Mouse (Mus musculus): Measurements from ENCODE around the gene Gys1. TPM values are rescaled to one million over a fixed set of nuclear protein-coding genes. Genes with fewer than 3 reads are reported as not detected.

The Gys1 gene
- polyA plus RNA-seq, 1 experiment: 12.4 TPM

DNA sequence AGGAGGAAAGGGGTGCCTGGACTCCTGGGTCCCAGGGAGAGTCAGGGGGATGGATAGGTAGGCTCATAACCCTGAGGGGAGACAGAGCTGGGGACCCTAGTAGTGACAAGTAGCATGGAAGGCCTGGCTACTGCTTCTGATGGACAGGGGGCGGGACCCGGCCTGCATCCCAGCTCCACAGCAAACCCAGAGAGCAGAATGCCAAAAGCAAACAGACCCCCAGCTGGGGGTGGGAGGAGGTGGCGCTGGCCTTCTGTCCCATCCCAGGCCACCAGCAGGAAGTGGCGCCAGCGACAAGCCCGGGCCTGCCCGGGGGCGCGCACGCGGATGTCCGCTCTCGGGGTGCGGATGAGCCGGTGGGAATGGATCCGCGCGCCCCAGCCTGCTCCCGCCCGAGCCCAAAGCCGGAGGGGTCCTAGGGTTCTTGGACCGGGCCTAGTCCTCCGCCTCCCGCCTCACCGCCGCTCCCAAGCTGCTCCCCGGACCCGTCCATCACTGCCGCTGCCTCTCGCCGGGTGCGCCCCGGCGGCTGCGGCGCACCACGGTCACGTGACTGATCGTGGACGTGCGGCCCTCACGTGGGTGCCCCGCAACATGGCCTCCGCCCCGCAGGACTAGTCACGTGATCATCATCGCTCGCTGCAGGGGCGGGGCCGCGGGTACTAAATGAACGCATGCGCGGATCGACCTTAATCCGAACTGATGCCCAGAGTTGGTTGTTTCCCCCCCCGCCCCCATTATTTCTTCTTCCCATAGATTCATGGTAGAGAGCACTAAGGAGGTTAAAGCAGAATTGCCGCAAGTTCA is 31.8 kb downstream of the Gys1 start, which contains the start of gene Bax:
Bax (minus strand) TSS at position 616 of the 807 bp plus-strand sequence.
- no peaks in the 10 kb centered on the region for H3K27me3 ChIP-seq (ENCODE audit: control insufficient read depth, insufficient read depth, low read length)
- peaks cover 7% of the 10 kb centered on the region for H3K4me1 ChIP-seq (ENCODE audit: control insufficient read depth, insufficient read depth, insufficient read length)
- H3K27ac ChIP-seq (ENCODE audit: insufficient read depth, low read length): peak within 1 kb of the TSS; percentile 79
- peaks cover 17% of the 10 kb centered on the region for H3K36me3 ChIP-seq (ENCODE audit: control insufficient read depth, insufficient read depth, low read length)
- WGBS: 1% methylated on average over 58 of the region's 58 CpGs
- peak; percentile 89 to 94 for DNase-seq (ENCODE audit: low read depth in 1 of 2, low spot score in 2 of 2)
- peak within 1 kb of the TSS; percentile 90 for H3K4me3 ChIP-seq (ENCODE audit: extremely low read depth, insufficient read depth, insufficient read length)
- TF ChIP-seq POLR2A (IDR thresholded peaks at IDR 0.05; ENCODE audit: low read depth, low read length) (peak; percentile 88), CTCF (IDR thresholded peaks at IDR 0.05; ENCODE audit: extremely low read depth, insufficient read depth, insufficient read length, insufficient replicate concordance) (no peak)

DNA sequence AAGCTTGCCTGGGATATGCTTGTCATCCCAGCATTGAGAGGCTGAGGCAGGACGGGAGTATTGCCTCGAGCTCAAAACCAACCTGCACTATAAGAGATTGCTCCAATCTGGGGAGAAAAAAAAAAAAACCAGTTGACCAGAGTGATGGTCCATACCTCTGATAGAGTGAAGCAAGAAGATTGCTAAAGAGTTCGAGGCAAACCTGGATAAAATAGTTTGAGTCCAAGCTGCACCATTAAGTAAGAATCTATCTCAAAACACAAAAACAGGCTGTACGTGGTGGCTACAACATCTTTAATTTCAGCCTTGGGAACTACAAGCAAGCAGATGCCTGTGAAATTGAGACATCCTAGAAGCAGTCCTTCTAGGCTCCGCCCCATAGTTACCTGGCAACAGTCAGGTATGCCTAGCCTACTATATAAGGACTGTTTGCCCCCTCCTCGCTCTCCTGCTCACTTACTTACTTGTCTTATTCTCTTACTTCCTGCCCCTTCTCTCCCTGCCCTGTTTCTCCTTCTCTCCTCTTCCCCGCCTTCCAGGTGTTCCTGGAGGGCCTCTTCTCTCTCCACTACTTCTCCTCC is 32.5 kb downstream of the Gys1 start:
- DNase-seq (ENCODE audit: low read depth in 1 of 2, low spot score in 2 of 2): no peak
- H3K27ac ChIP-seq (ENCODE audit: insufficient read depth, low read length): no peak overlapping the region
- no peak for TF ChIP-seq CTCF (IDR thresholded peaks at IDR 0.05; ENCODE audit: extremely low read depth, insufficient read depth, insufficient read length, insufficient replicate concordance)
- TF ChIP-seq POLR2A (IDR thresholded peaks at IDR 0.05; ENCODE audit: low read depth, low read length): no peak
- H3K4me1 ChIP-seq (ENCODE audit: control insufficient read depth, insufficient read depth, insufficient read length): peaks cover 7% of the 10 kb centered on the region
- no peaks in the 10 kb centered on the region for H3K27me3 ChIP-seq (ENCODE audit: control insufficient read depth, insufficient read depth, low read length)
- 52% methylated on average over 7 of the region's 7 CpGs for WGBS
- H3K36me3 ChIP-seq (ENCODE audit: control insufficient read depth, insufficient read depth, low read length): peaks cover 16% of the 10 kb centered on the region
- peak overlapping the region; percentile 40; the same call in 1 of the 2 replicates for H3K4me3 ChIP-seq (ENCODE audit: extremely low read depth, insufficient read depth, insufficient read length)

DNA sequence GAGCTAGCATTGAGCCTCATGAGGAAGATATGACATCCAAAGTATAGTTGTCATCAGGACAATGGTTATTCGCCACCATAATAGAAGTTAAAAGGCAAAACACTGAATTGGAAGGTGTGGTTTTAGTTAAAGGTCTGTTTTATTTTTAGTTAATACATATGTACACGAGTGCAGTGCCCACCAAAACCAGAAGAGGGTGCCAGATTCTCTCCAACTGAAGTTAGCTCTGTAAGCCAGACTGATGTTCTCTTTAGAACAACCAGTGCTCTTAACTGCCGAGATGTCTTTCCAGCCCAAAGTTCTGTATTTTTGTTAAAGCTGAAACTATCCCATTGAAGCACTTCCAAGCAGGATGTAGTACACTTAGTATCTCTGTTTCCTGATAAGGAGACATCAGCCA is 36.2 kb downstream of the Gys1 start:
- DNase-seq (ENCODE audit: low read depth in 1 of 2, low spot score in 2 of 2): peak; percentile 53 to 70
- H3K36me3 ChIP-seq (ENCODE audit: control insufficient read depth, insufficient read depth, low read length): no peaks in the 10 kb centered on the region
- H3K4me3 ChIP-seq (ENCODE audit: extremely low read depth, insufficient read depth, insufficient read length): no peak overlapping the region
- H3K27me3 ChIP-seq (ENCODE audit: control insufficient read depth, insufficient read depth, low read length): no peaks in the 10 kb centered on the region
- H3K27ac ChIP-seq (ENCODE audit: insufficient read depth, low read length): no peak overlapping the region
- peaks cover 4% of the 10 kb centered on the region for H3K4me1 ChIP-seq (ENCODE audit: control insufficient read depth, insufficient read depth, insufficient read length)
- 7% methylated on average over 3 of the region's 3 CpGs for WGBS
- TF ChIP-seq POLR2A (IDR thresholded peaks at IDR 0.05; ENCODE audit: low read depth, low read length) (no peak), CTCF (IDR thresholded peaks at IDR 0.05; ENCODE audit: extremely low read depth, insufficient read depth, insufficient read length, insufficient replicate concordance) (peak; percentile 27; the same call in 1 of the 2 replicates)

DNA sequence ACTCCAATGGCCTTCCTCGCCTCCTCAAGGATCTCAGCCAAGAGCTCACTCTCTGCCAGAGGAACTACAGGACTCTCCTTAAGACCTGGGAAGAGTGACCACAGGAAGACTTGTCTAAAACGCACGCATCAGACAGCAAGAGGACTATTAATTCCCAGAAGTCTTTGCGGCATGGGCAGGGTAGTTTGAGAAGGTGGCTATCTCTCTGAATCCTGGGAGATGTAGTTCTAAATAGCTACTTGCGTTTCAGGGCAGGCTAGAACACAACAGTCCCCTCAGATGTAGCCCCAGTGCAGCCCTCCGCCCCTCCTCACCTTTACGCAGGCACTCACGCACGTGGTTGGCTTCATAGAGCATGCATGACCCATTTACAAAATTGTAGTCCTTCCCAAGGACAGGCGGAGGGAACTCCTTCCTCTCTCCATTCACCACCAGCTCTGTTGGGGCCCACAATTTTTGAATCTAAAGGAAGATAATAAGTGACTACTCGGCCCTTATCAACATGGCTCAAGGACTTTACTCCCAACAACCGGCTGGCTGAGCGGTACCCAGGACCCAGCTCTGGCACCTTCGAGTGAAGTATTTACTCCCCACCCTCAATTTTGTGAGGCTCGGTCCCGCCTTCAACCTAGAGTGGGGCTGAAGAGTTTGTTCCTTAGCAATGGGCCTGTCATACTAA is 40.8 kb downstream of the Gys1 start:
- H3K27me3 ChIP-seq (ENCODE audit: control insufficient read depth, insufficient read depth, low read length): no peaks in the 10 kb centered on the region
- no peaks in the 10 kb centered on the region; the same call in 1 of the 2 replicates for H3K4me1 ChIP-seq (ENCODE audit: control insufficient read depth, insufficient read depth, insufficient read length)
- DNase-seq (ENCODE audit: low read depth in 1 of 2, low spot score in 2 of 2): no peak
- no peak overlapping the region for H3K4me3 ChIP-seq (ENCODE audit: extremely low read depth, insufficient read depth, insufficient read length)
- TF ChIP-seq CTCF (IDR thresholded peaks at IDR 0.05; ENCODE audit: extremely low read depth, insufficient read depth, insufficient read length, insufficient replicate concordance) (no peak), POLR2A (IDR thresholded peaks at IDR 0.05; ENCODE audit: low read depth, low read length) (no peak)
- WGBS: 88% methylated on average over 16 of the region's 16 CpGs
- H3K27ac ChIP-seq (ENCODE audit: insufficient read depth, low read length): no peak overlapping the region
- no peaks in the 10 kb centered on the region for H3K36me3 ChIP-seq (ENCODE audit: control insufficient read depth, insufficient read depth, low read length)

DNA sequence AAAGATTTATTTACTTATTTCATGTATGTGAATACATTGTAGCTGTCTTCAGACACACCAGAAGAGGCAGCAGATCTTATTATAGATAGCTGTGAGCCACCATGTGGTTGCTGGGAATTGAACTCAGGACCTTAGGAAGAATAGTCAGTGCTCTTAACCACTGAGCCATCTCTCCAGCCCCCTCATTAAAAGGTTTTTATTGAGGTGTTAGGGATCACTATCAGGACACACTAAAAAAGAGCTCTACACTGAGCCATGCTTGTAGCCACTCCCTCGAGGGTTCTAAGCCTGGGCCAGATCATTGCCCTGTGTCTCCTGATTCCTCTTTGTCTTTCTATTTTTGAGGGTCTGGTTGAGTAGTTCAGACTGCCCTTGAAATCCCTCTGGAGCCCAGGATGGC is 41.8 kb downstream of the Gys1 start:
- Histone ChIP-seq H3K36me3 (ENCODE audit: control insufficient read depth, insufficient read depth, low read length) (no peaks in the 10 kb centered on the region), H3K27ac (ENCODE audit: insufficient read depth, low read length) (no peak overlapping the region), H3K4me1 (ENCODE audit: control insufficient read depth, insufficient read depth, insufficient read length) (no peaks in the 10 kb centered on the region), H3K4me3 (ENCODE audit: extremely low read depth, insufficient read depth, insufficient read length) (no peak overlapping the region), H3K27me3 (ENCODE audit: control insufficient read depth, insufficient read depth, low read length) (no peaks in the 10 kb centered on the region)
- no peak for DNase-seq (ENCODE audit: low read depth in 1 of 2, low spot score in 2 of 2)
- 63% methylated on average over 1 of the region's 1 CpGs for WGBS
- TF ChIP-seq CTCF (IDR thresholded peaks at IDR 0.05; ENCODE audit: extremely low read depth, insufficient read depth, insufficient read length, insufficient replicate concordance) (no peak), POLR2A (IDR thresholded peaks at IDR 0.05; ENCODE audit: low read depth, low read length) (no peak)

DNA sequence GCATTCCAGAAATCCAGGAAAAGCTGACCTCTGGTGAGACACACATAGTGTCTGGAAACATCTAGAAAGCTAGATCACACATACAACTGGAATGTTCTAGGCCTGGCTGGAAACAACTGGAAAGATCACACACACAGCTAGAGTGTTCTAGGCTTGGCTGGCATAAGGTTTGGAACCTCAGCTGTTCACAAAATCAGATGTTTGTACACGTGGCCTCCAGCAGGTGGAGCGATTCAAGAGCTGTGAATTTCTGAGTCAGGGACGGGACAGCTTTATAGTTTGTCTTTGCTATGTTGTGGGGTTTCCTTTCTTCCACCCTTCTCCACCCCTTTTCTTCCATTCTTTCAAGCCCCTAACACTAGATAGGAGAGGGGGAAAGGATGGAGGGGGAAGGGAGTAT is 42.4 kb downstream of the Gys1 start:
- Histone ChIP-seq H3K36me3 (ENCODE audit: control insufficient read depth, insufficient read depth, low read length) (no peaks in the 10 kb centered on the region), H3K4me3 (ENCODE audit: extremely low read depth, insufficient read depth, insufficient read length) (no peak overlapping the region), H3K27me3 (ENCODE audit: control insufficient read depth, insufficient read depth, low read length) (no peaks in the 10 kb centered on the region), H3K27ac (ENCODE audit: insufficient read depth, low read length) (no peak overlapping the region), H3K4me1 (ENCODE audit: control insufficient read depth, insufficient read depth, insufficient read length) (no peaks in the 10 kb centered on the region)
- DNase-seq (ENCODE audit: low read depth in 1 of 2, low spot score in 2 of 2): peak in 1 of 2 experiments; percentile 58
- TF ChIP-seq CTCF (IDR thresholded peaks at IDR 0.05; ENCODE audit: extremely low read depth, insufficient read depth, insufficient read length, insufficient replicate concordance): peak; percentile 61; the same call in 1 of the 2 replicates
- no peak for TF ChIP-seq POLR2A (IDR thresholded peaks at IDR 0.05; ENCODE audit: low read depth, low read length)
- WGBS: 3% methylated on average over 3 of the region's 3 CpGs
